Mouse (Mus musculus) ZHBTc4 (cell line): Measurements from ENCODE around the gene Lmntd1.

Source experiments
- DNase-seq: peaks from one replicate; pipeline ENCODE4 v3.0.0-alpha.2; 2011; ENCODE audit warnings: low read depth, low spot score

Lmntd1 gene

DNA sequence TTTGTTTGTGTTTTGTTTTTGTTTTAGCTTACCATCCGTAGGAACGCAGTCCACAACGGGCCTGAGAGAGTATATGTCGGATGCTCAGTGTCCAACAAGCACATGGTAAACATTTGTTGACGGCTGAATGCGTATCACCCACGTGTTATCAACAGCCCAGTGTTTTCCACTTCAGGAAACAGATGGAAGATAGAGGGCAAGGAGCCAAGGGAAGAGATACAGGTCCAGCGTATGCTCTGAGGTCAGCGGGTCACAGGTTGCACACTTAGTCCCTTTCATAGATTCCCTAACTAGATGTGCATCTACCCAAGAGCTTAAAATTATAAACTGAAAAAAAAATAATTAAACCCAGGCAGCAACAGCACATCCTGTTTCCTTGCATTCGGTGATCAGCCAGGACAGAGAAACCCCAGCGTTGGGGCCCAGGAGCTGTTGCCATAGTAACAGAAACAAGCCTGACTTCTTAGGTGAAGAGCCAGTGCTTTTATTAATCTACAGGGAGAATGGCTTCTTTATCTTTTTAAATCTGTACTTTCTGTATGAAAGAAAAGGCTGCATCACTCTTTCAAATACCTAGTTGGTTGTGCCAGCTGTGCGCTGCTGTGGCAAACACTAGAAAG, 128.0 kb downstream of the Lmntd1 start:
- no peak for DNase-seq

- DNase-seq: no peak
Observed at GRCm38 (mm10) chr6:145483318-145483674, 130.8 kb downstream of the Lmntd1 start.

DNA sequence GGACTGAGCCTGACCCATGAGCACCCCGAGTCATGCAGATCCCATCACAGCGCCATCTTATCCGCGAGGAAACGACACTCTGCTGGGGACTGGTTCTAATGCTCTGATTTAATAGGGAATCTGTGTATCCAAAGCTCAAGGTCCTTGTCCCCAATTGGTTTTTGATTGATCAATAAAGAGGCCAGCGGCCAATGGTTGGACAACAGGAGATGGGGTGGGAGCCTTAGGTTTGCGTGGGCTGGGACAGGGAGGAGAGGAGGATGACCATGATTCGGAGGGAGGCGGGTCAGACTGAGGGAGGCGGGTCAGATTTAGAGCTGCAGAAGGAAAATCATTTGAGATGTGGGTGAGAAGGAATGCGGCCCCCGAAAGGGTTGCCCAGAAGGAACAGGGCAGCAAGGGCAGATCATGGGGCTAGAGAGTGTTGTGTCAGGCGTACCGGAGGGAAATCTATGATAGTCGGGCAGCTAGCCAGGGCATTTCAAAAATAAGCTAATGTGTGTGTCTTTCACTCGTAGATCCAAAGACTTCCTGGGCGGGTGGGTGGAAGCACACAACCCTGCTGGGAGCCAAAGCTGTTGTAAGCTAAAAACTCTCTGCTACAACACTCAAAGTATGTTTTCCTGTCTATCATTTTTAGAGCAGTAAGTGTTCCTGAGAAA, 131.3 kb downstream of the Lmntd1 start:
- peak; percentile 53 for DNase-seq

- no peak for DNase-seq
Observed at GRCm38 (mm10) chr6:145481938-145482337, 132.2 kb downstream of the Lmntd1 start.

DNA sequence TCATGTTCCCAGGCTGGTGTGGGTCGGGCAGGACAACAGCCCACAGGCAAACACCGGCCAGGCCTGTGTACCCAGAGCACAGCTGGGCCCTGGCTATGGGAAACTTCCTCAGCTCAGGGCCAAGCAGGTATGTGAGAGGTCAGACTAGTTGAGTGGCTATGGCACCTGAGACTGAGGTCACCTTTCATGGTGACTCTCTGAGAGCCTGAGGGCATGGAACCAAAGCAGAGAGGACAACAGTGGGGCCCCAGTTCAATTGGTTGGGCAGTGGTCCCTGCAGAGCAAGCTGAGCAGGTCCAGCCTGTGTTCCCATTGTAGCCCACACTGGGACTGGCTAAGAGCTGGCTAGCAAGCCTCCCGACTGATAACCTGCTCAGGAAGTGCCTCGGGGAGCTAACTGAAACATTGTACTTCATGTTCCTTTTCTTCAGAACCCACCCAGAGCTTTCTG, 135.3 kb downstream of the Lmntd1 start:
- peak; percentile 58 for DNase-seq

GRCm38 (mm10) chr6:145477367-145477905, 136.7 kb downstream of the Lmntd1 start:
- peak; percentile 42 for DNase-seq

GRCm38 (mm10) chr6:145471638-145472247, 142.4 kb downstream of the Lmntd1 start:
- no peak for DNase-seq

GRCm38 (mm10) chr6:145469260-145469943, 144.7 kb downstream of the Lmntd1 start:
- DNase-seq: no peak

DNA sequence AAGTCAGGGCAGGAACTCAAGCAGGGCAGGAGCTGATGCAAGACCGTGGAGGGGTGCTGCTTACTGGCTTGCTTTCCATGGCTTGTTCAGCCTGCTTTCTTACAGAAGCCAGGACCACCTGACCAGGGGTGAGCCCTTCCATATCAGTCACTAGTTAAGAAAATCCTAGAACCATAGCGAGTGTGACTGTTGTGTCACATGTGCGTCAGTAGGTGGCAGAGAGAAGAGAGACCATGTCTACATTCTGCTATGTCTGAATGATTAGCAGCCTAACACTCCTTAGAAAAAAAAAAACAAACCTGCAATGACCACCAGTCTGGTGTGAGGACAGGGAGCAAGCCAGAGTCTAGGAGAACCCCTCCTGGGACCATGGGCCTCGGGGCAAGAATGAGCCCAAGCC, 150.1 kb downstream of the Lmntd1 start:
- DNase-seq: no peak

DNA sequence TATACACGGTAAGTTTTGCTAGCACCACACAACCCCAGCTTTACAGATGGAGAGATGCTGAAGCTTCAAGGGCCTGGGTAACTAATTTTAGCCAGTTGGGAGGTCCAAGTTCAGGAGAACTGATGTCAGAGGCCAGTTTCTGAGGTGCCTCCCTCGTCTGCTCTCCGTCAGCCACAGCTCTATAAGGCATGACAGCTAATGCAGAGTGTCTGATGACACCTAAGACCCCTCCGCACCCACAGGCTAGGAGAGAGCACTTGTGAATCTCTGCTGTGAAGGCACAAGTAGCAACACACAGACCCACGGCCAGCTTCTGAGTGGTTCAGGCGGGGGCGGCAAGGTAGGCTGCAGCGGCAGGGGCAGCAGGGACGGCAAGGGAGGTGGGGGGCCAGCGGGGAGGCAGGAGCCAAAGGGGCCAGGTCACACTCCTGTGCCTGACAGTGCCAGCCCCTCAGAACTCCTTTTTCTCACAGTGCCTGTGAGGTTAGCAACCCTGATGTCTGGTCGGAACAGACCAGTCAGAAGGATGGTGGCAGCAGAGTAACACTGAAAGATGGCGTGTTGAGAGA, 151.4 kb downstream of the Lmntd1 start:
- DNase-seq: no peak

- no peak for DNase-seq
Observed at GRCm38 (mm10) chr6:145457066-145457465, 157.1 kb downstream of the Lmntd1 start.

- no peak for DNase-seq
Observed at GRCm38 (mm10) chr6:145450628-145451403, 163.3 kb downstream of the Lmntd1 start.

DNA sequence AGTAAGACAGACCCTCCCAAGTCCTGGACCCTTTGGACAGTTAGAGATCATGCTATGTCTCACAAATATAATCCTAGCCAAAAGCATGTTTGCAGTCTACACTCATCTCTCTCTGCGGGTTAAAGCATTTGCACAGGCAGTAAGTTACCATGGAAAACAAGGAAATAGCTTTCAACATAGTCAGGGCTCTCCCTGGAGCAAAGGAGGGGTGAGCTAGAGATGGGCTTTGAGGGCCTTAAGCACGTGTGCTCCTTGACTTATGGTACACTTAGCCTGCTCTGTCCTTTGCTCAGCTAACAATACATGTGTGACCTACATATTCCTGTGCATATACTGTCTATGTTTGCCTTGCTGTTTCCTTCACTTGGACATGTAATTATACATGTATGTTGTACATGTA, 165.8 kb downstream of the Lmntd1 start:
- no peak for DNase-seq

GRCm38 (mm10) chr6:145445811-145446500, 168.2 kb downstream of the Lmntd1 start:
- no peak for DNase-seq

DNA sequence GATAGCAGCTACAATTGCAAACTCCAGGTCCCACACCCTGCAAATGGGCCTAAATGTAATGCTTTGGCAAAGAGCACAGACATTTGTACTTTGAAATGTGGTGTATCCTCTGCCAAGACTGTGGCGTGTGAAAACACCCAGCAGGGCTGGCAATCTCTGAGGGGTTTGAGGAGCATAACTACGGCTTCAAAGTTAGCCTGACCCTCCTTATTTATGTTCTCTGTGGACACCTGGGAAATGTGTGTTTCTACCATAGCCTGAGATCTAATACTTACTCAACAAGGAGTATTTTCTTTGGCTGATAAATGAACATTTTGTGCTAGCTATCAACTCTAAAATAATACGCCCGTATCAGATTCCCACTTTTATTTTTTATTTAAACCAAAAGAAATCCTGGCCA, 168.7 kb downstream of the Lmntd1 start:
- no peak for DNase-seq

DNA sequence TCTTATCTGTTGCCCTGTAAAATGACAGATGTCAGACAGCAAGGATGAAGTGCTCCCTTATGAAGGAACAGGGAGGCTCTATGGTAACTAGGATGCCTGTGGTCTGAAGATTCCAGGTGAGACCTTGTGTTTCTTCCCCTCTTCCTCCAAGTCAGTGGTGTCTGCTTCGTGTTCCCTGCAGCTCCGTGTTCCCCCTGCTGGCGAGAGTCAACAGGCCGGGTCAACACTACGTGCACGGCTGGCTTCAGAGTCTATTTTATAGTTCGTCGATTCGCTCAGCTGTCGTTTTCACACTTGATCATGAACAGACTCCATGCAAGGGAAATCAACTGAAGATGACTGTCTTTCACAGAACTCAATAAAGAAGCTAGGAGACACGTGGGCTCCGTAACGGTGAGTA, 171.3 kb downstream of the Lmntd1 start:
- peak; percentile 43 for DNase-seq

- no peak for DNase-seq
Observed at GRCm38 (mm10) chr6:145441416-145442110, 172.6 kb downstream of the Lmntd1 start.

GRCm38 (mm10) chr6:145438851-145439250, 175.3 kb downstream of the Lmntd1 start:
- no peak for DNase-seq

- DNase-seq: peak; percentile 28
Observed at GRCm38 (mm10) chr6:145435764-145436163, 178.4 kb downstream of the Lmntd1 start.

- peak; percentile 23 for DNase-seq
Observed at GRCm38 (mm10) chr6:145435156-145435555, 179.0 kb downstream of the Lmntd1 start.
